Mouse (Mus musculus): ENCODE data around the gene Sdad1.

The Sdad1 gene

GRCm38 (mm10) chr5:92239333-92240232, 70.7 kb downstream of the Sdad1 start:
- peak; percentile 71 for DNase-seq

- DNase-seq: no peak
Observed at GRCm38 (mm10) chr5:92234939-92235557, 75.2 kb downstream of the Sdad1 start.

Data from right cerebral cortex, postnatal 14 days (tissue).